Mouse (Mus musculus): Measurements from ENCODE around the gene Pcdh9. TPM values are rescaled to one million over a fixed set of nuclear protein-coding genes. Genes with fewer than 3 reads are reported as not detected.

The Pcdh9 gene
- polyA plus RNA-seq, 1 experiment from 2014 or later, result 59.7 TPM

DNA sequence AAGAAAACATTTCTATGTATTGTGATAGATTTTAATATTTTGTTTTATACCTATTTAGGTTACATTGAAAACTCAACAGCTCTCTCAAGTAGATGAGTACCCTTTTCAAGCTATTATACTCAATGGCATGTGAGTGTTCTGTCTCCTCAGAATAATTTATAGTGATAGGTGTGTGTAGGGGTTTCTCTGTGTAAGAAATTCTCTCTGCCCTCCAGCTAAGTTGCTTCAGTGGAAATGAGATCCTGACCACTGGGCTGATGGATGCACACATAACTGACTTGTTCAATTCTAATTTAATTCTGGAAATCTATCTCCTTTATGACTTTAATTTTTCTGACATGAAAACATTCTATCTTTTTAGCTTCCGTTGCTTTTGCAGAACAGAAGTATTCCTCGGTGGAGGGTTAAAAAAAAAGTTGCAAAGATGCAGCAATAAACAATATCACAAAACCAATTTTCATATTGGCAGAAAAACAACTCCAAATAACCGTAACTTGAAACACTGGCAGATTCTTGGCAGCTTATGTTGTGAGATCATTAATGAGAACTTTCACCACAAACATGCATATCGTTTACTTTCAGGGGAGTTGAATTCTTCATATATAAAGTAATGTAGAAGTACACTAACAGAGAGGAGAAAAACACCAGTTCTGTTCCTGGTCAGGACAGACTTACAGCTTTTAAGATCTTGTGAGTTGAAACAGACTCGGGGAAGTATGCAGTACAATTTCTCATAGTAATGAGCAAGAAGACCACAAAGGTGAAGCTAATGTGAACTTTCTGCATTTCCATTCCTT is 828.5 kb downstream of the Pcdh9 start:
- Histone ChIP-seq H3K9ac (no peak overlapping the region), H3K4me2 (no peak overlapping the region), H3K4me1 (peaks cover 6% of the 10 kb centered on the region), H3K4me3 (no peak overlapping the region), H3K27ac (no peak overlapping the region), H3K27me3 (no peaks in the 10 kb centered on the region), H3K36me3 (no peaks in the 10 kb centered on the region), H3K9me3 (no peaks in the 10 kb centered on the region)
- no peak for ATAC-seq (ENCODE audit: insufficient number of reproducible peaks, insufficient read depth, low FRiP score, low TSS enrichment, low read depth)
- 44% methylated on average over 5 of the region's 5 CpGs for WGBS

DNA sequence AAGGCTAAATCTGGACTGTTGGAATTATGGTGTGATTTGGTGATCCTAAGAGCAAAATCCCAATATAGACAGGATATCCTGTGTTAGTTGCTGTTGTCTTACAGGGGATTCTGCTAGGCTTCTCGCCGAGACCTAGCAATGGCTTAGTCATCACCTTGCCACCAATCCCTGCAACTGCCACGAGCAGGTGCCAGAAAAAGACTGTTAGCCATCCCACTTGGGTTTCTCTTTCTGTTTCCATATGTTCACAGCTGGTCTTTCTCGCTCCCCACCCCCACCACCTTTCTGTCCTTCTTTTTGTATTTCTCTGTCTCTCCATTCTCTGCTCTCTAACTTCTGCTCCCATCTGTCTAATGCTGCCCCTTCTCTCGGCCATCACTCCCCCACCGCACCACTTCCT is 831.7 kb downstream of the Pcdh9 start:
- WGBS, result 90% methylated on average over 6 of the region's 6 CpGs
- Histone ChIP-seq H3K27me3 (no peaks in the 10 kb centered on the region), H3K27ac (no peak overlapping the region), H3K4me3 (no peak overlapping the region), H3K9me3 (no peaks in the 10 kb centered on the region), H3K36me3 (no peaks in the 10 kb centered on the region), H3K4me1 (0 out of 2 replicates have a peak, but pooled peaks cover 3% of the 10 kb centered on the region), H3K9ac (no peak overlapping the region), H3K4me2 (no peak overlapping the region)
- no peak for ATAC-seq (ENCODE audit: insufficient number of reproducible peaks, insufficient read depth, low FRiP score, low TSS enrichment, low read depth)

DNA sequence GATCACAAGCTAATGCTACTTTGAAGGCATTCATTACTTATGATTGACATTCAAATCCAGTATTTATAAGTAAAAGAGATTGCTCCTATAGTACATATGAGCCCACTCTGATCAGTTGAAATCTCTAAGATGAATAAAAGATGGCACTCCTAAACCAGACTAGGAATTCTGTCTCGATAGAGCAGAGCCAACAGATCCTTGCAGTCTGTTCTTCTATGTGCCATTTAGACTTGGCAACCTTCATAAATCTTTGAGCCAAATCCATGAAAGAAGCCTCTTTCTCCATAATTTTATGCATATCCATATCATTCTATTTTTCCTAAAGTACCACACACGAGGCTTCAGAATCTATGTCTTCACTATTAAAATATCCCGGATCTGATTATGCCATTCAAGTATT is 834.5 kb downstream of the Pcdh9 start:
- Histone ChIP-seq H3K9ac (no peak overlapping the region), H3K4me1 (no peaks in the 10 kb centered on the region), H3K36me3 (no peaks in the 10 kb centered on the region), H3K27me3 (no peaks in the 10 kb centered on the region), H3K9me3 (no peaks in the 10 kb centered on the region), H3K27ac (no peak overlapping the region), H3K4me3 (no peak overlapping the region), H3K4me2 (no peak overlapping the region)
- 76% methylated on average over 3 of the region's 3 CpGs for WGBS
- no peak for ATAC-seq (ENCODE audit: insufficient number of reproducible peaks, insufficient read depth, low FRiP score, low TSS enrichment, low read depth)

DNA sequence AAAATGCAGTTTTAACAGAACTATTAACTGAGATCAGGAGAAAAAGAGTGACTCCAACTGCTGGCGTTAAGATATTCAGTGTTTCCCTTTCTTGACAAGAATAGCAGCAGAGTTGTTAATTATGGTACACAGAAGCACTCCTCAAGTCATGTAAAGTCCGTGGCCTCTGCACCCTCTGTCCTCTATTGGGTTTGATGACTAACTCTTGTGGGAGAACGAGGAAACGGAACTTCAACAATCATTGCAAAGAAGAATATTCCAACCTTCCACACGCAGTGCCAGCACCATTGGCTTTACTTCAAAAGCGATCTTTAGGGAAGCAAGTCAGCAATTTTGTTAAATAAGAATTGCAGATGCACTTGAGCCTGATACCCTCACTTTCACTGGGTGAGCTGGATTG is 849.9 kb downstream of the Pcdh9 start:
- WGBS, result 71% methylated on average over 6 of the region's 6 CpGs
- H3K4me3 ChIP-seq, result no peak overlapping the region

DNA sequence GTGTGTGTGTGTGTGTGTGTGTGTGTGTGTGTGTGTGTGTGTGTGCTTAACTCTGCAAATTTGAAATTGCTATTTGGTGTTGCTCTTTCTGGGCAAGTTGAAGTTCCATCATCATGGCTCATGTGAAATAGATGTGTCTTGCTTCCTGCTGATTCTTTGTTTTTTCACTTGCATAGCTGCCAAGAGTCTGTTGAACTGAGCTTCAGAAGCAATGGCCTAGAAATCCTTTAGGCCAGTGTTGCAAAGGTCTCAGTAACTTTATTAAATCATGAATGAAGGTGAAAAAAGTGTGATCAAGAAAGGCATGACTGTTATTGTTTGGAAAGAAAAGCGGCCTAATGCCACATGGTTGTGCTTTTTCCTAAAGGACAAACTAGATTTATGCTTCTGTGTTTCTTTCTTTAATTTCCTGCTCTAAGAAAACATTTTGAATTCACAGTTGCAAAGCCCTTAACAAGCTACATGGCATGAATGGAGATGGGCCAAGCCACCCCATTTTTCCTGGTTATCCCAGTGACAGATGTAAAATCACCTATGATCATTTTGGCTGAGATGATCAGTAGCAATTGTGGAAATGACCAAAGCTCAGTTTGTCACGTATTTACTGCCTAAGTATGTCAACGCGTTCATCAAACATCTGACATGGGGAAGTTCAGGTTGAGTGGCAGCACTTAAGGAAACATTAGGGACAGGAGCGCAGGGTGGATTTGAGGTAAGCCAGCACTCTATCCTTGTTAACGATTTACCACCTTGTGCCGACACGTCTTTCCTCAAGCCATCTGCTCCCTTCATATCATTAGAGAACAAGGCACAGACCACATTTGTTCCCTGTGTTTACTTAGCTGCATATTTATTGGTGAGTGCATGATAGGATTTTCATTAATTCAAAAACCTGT is 850.9 kb downstream of the Pcdh9 start:
- Histone ChIP-seq H3K4me1 (no peaks in the 10 kb centered on the region), H3K27me3 (no peaks in the 10 kb centered on the region), H3K9ac (no peak overlapping the region), H3K4me3 (no peak overlapping the region), H3K36me3 (no peaks in the 10 kb centered on the region), H3K4me2 (no peak overlapping the region), H3K9me3 (no peaks in the 10 kb centered on the region), H3K27ac (no peak overlapping the region)
- whole genome bisulfite sequencing, result 79% methylated on average over 8 of the region's 8 CpGs
- ATAC-seq (ENCODE audit: insufficient number of reproducible peaks, insufficient read depth, low FRiP score, low TSS enrichment, low read depth), result no peak

More for the DNA sequence above, 849.9 kb downstream of the Pcdh9 start:
- H3K4me1 ChIP-seq, result no peaks in the 10 kb centered on the region
- no peak overlapping the region for H3K27ac ChIP-seq
- no peak overlapping the region for H3K4me2 ChIP-seq
- no peak for ATAC-seq (ENCODE audit: insufficient number of reproducible peaks, insufficient read depth, low FRiP score, low TSS enrichment, low read depth)
- H3K9ac ChIP-seq, result no peak overlapping the region
- H3K36me3 ChIP-seq, result no peaks in the 10 kb centered on the region
- H3K27me3 ChIP-seq, result no peaks in the 10 kb centered on the region
- H3K9me3 ChIP-seq, result no peaks in the 10 kb centered on the region

DNA sequence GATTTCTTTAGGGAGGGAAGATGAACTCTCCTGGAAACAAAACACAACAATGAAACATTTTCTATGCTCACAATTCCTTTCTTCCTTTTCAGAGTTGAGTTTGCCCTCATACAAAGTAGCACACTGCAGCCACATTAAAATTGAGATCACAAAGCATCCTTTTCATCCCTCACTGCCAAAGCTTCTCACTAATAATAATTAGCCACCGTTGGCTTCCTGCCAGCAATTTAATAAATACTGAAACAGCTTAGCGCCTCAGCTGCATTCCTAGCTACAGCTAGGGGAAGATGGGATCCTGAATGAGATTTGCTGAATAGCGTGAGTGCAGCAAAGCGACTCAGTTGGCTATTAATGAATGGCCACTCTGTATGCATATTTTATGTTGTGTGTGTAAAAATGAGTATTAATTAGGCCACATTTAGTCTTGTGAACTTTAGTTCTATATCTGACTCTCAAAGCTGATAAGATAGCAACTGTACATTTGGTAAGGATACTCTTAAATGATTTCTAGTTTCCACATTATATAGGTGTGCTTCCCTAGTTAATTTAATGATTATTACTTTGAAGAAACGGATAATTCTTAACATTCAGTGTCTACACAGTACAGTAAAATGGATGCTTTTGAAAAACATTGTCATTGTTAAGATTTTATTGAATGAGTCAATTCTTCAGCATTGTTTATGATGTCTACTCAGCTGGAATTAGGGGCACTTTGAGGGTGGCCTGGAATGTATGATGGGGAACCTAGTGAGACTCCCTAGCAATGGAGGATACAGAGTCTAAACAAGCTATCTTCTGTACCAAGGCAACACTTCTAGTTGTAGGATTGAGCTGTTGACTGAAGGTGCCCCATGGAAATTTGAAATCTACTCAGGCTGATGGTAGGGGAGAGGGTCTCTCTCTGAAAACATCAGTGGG is 881.1 kb downstream of the Pcdh9 start:
- Histone ChIP-seq H3K36me3 (no peaks in the 10 kb centered on the region), H3K9ac (no peak overlapping the region), H3K9me3 (no peaks in the 10 kb centered on the region), H3K4me2 (no peak overlapping the region), H3K27me3 (no peaks in the 10 kb centered on the region), H3K27ac (no peak overlapping the region), H3K4me3 (no peak overlapping the region), H3K4me1 (no peaks in the 10 kb centered on the region)
- 71% methylated on average over 5 of the region's 5 CpGs for WGBS
- ATAC-seq (ENCODE audit: insufficient number of reproducible peaks, insufficient read depth, low FRiP score, low TSS enrichment, low read depth), result no peak
